In the genomic region with DNA sequence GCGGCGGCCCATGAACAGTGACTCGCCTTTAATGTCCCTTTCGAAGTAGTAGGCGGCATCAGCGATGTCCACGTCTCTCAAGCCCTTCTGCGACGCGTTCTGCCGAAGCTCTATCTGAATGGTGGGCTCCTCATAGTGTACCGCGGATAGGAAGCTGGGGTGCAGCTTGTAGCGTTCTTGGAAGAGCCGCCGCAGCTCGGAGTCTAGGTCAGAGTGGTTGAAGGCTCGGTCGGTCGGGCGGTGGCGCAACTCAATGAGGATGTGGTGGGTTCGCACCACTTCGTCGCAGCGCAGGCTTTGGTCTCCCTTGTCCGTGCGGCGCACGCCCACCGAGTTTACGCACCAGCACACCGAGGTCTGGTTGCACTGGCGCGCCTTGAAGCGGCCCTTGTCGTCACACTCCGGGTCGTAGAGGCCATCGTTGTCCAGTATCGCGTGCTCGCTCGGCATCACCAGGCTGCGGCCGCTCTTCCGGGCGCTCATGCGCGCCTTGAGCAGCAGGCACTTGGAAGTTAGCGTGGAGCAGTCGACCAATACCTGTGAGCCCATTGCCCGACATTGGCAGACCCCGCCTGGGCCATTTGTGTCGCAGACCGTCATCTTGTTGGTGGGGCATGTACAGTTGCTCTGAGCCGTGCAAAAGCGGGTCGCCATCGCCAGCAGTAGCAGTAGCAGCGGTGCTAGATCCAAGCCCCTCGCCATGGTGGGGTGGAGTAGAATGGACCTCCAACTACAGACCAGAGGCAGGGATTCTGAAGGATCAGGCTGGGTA, we compare ENCODE assay signal across 9 mouse cellular contexts. TPM values are rescaled to one million over a fixed set of nuclear protein-coding genes. Genes with fewer than 3 reads are reported as not detected.
A peak's percentile ranks its signal among the peaks of the same experiment; 100 is the strongest.
DNase-seq lines count a peak whose midpoint lies in the region; ATAC-seq lines count a peak whose summit lies in the region.
"Had no signal": no experiment of that assay in that cellular context is flagged by ENCODE, and none has a peak within 500 bp of the region (broad histone marks: within the 10 kb centered on the region; RNA-seq: fewer than 3 reads in every experiment).

No protein-coding gene starts in this region.

- H3K27ac ChIP-seq in forebrain, embryonic 16.5 days (ENCODE audit: low read length) = no peak overlapping the region
- H3K27ac ChIP-seq in limb, embryonic 13.5 days = no peak overlapping the region
- no peak overlapping the region for H3K27ac ChIP-seq in midbrain, embryonic 13.5 days

- H3K4me2 ChIP-seq in forebrain, embryonic 16.5 days (ENCODE audit: low read length) = peak overlapping the region; percentile 79
- peak overlapping the region; percentile 73 for H3K4me2 ChIP-seq in limb, embryonic 13.5 days (replicated peaks)
- H3K4me2 ChIP-seq in midbrain, embryonic 13.5 days (replicated peaks) = peak overlapping the region; percentile 74

- no peaks in the 10 kb centered on the region for H3K9me3 ChIP-seq in forebrain, embryonic 16.5 days (ENCODE audit: control insufficient read depth, low read length)
- no peaks in the 10 kb centered on the region for H3K9me3 ChIP-seq in limb, embryonic 13.5 days
- no peaks in the 10 kb centered on the region for H3K9me3 ChIP-seq in midbrain, embryonic 13.5 days

- peaks cover 47% of the 10 kb centered on the region for H3K27me3 ChIP-seq in forebrain, embryonic 16.5 days (replicated peaks; ENCODE audit: control insufficient read depth, insufficient read depth, low read length)
- peaks cover 78% of the 10 kb centered on the region for H3K27me3 ChIP-seq in limb, embryonic 13.5 days
- peaks cover 66% of the 10 kb centered on the region for H3K27me3 ChIP-seq in midbrain, embryonic 13.5 days

- H3K4me3 ChIP-seq in forebrain, embryonic 16.5 days (replicated peaks; ENCODE audit: low read length) = peak overlapping the region; percentile 51
- H3K4me3 ChIP-seq in limb, embryonic 13.5 days = peak overlapping the region; percentile 46
- peak overlapping the region; percentile 48 for H3K4me3 ChIP-seq in midbrain, embryonic 13.5 days (replicated peaks)

- ATAC-seq in forebrain, embryonic 16.5 days = peak; percentile 57
- peak; percentile 46; the same call in 1 of the 2 replicates for ATAC-seq in limb, embryonic 13.5 days (ENCODE audit: low FRiP score, low read depth)
- ATAC-seq in midbrain, embryonic 13.5 days = peak; percentile 74

- H3K36me3 ChIP-seq in forebrain, embryonic 16.5 days (ENCODE audit: control insufficient read depth, insufficient read depth) = no peaks in the 10 kb centered on the region
- H3K36me3 ChIP-seq in limb, embryonic 13.5 days = no peaks in the 10 kb centered on the region
- H3K36me3 ChIP-seq in midbrain, embryonic 13.5 days = no peaks in the 10 kb centered on the region

- peak overlapping the region; percentile 32 for H3K9ac ChIP-seq in forebrain, embryonic 16.5 days (replicated peaks; ENCODE audit: low read depth, low read length)
- peak overlapping the region; percentile 50 for H3K9ac ChIP-seq in limb, embryonic 13.5 days
- H3K9ac ChIP-seq in midbrain, embryonic 13.5 days (replicated peaks) = peak overlapping the region; percentile 40; the same call in 1 of the 2 replicates

- peak; percentile 6 for DNase-seq in adrenal gland, adult 2 months
- no peak for DNase-seq in adrenal gland, postnatal 36 days
- DNase-seq in ES-CJ7 (ENCODE audit: low read depth, low spot score) = peak; percentile 55
- DNase-seq in thymus, postnatal 4 days = peak; percentile 48
- DNase-seq in layer of hippocampus, postnatal 14 days (ENCODE audit: low spot score in 2 of 2) = no peak

- 1% methylated on average over 62 of the region's 62 CpGs for WGBS in forebrain, embryonic 16.5 days
- under 1% methylated on average over 62 of the region's 62 CpGs for WGBS in limb, embryonic 13.5 days
- under 1% methylated on average over 62 of the region's 62 CpGs for WGBS in midbrain, embryonic 13.5 days

- peaks cover 12% of the 10 kb centered on the region for H3K4me1 ChIP-seq in forebrain, embryonic 16.5 days (replicated peaks; ENCODE audit: control insufficient read depth, insufficient read depth, low read length)
- peaks cover 26% of the 10 kb centered on the region for H3K4me1 ChIP-seq in limb, embryonic 13.5 days
- H3K4me1 ChIP-seq in midbrain, embryonic 13.5 days (replicated peaks) = peaks cover 19% of the 10 kb centered on the region

RNA-seq across cellular contexts. Expression of a gene that starts 0.4 kb away (rescaled TPM):
- total RNA-seq in adrenal gland, adult 2 months (2021) = not detected
- polyA plus RNA-seq in adrenal gland, adult 2 months (2012; rRNA removed) = 0.11 TPM in 1 of 2 replicates, not detected in the other
- not detected for total RNA-seq in adrenal gland, postnatal 36 days (2021)
- polyA plus RNA-seq in forebrain, embryonic 16.5 days (2015; fragmentation: Nextera tagmentation; extraction: Ambion mirVana) = 0.86 and 0.92 TPM in 2 replicates
- 45.5 and 48.4 TPM in 2 replicates for polyA plus RNA-seq in limb, embryonic 13.5 days (2015; fragmentation: Nextera tagmentation; extraction: Ambion mirVana)
- polyA plus RNA-seq in midbrain, embryonic 13.5 days (2015; fragmentation: Nextera tagmentation; extraction: Ambion mirVana) = 0.18 and 0.20 TPM in 2 replicates
- 1 to 10 TPM; 1.9 to 2.6 TPM for total RNA-seq in layer of hippocampus, postnatal 14 days (2021)

RNA-seq across cellular contexts. Expression of a gene that starts 43.5 kb away (rescaled TPM):
- total RNA-seq in adrenal gland, adult 2 months (2021) = 10 to 100 TPM in 1 of 2 experiments, 1 to 10 TPM in 1; 7.3 to 12.3 TPM
- polyA plus RNA-seq in adrenal gland, adult 2 months (2012; rRNA removed) = 0.03 and 0.08 TPM in 2 replicates
- total RNA-seq in adrenal gland, postnatal 36 days (2021) = 1 to 10 TPM; 5.6 to 7.4 TPM
- not detected in 2 replicates for polyA plus RNA-seq in forebrain, embryonic 16.5 days (2015; fragmentation: Nextera tagmentation; extraction: Ambion mirVana)
- polyA plus RNA-seq in limb, embryonic 13.5 days (2015; fragmentation: Nextera tagmentation; extraction: Ambion mirVana) = not detected in 2 replicates
- polyA plus RNA-seq in midbrain, embryonic 13.5 days (2015; fragmentation: Nextera tagmentation; extraction: Ambion mirVana) = not detected in 2 replicates
- under 1 TPM in 1 of 2 experiments, not detected in 1; 0.29 TPM for total RNA-seq in layer of hippocampus, postnatal 14 days (2021)
- polyA plus RNA-seq: gonadal fat pad, adult 2 months had no signal

Comparison
In these comparisons a context has a peak if more than half of its experiments do, and no peak if none do; other contexts are left out.
1. DNase-seq: peak in adrenal gland, adult 2 months (single experiment), ES-CJ7 (single experiment) and thymus, postnatal 4 days (single experiment); none in adrenal gland, postnatal 36 days (0 of 2) and layer of hippocampus, postnatal 14 days (0 of 2).
2. RNA of a gene that starts 0.4 kb away (polyA plus RNA-seq): 45.5 to 48.4 TPM in limb, embryonic 13.5 days; 0.86 to 0.92 TPM in forebrain, embryonic 16.5 days, 0.18 to 0.20 TPM in midbrain, embryonic 13.5 days and 0.11 TPM in adrenal gland, adult 2 months; every median in the first group is over 10 times any median in the second.
3. Peak in every context shown above with its lines, with median percentiles within 50 percentile points of each other: ATAC-seq, H3K4me2 ChIP-seq, H3K4me3 ChIP-seq and H3K9ac ChIP-seq.